Mouse (Mus musculus) embryonic fibroblast, embryonic 13.5 days (primary cell): ENCODE measurements around the gene As3mt.

Experiments
- CTCF ChIP-seq: IDR thresholded peaks from 2 replicates; pipeline ENCODE4 v1.5.1; 2011; ENCODE audit warnings: mild to moderate bottlenecking, control low read depth, low read length, moderate library complexity, borderline replicate concordance; ENCODE audit not compliant: insufficient read depth
- POLR2A ChIP-seq: IDR thresholded peaks from 2 replicates; pipeline ENCODE4 v1.6.1; 2011; ENCODE audit warnings: low read depth, mild to moderate bottlenecking, control low read depth, low read length, moderate library complexity

DNA sequence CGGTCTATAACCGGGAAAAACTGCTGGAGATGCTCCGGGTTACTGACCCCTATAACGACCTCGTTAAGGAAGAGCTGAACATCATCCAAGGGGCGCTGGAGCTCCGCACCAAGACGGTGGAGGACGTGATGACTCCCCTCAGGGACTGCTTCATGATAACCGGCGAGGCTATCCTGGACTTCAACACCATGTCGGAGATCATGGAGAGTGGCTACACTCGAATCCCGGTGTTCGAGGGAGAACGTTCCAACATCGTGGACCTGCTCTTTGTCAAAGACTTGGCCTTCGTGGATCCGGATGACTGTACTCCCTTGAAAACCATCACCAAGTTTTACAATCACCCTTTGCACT lies 55.7 kb downstream of the As3mt start:
- TF ChIP-seq CTCF: no peak
- no peak for TF ChIP-seq POLR2A
